Mouse (Mus musculus) midbrain, embryonic 11.5 days (tissue): Measurements from ENCODE around the gene 1700109H08Rik. TPM values are rescaled to one million over a fixed set of nuclear protein-coding genes. Genes with fewer than 3 reads are reported as not detected.

Source experiments
- ATAC-seq: fragments of 200-750 bp; cut with Nextera tagmentation; 2 replicates; pipeline ENCODE4 v1.8.0; 2017; ENCODE audit warnings: moderate TSS enrichment, moderate library complexity; ENCODE audit not compliant: low FRiP score
- DNase-seq: peaks from one replicate; pipeline ENCODE4 v3.0.0; 2015; ENCODE audit warnings: low spot score; ENCODE audit errors: missing footprints
- H3K27ac ChIP-seq: fragments of 300-500 bp; sonication (generic); 2 replicates; pipeline ENCODE4 v1.5.1; 2014; ENCODE audit warnings: low read depth, low read length
- H3K27me3 ChIP-seq: fragments of 300-500 bp; sonication (generic); 2 replicates; pipeline ENCODE4 v1.6.1; 2014; ENCODE audit warnings: mild to moderate bottlenecking, low read length, moderate library complexity, mixed read lengths; ENCODE audit not compliant: control insufficient read depth, insufficient read depth
- H3K36me3 ChIP-seq: fragments of 300-500 bp; sonication (generic); 2 replicates; pipeline ENCODE4 v1.6.1; 2014; ENCODE audit warnings: mild to moderate bottlenecking, low read length, moderate library complexity, mixed read lengths; ENCODE audit not compliant: control insufficient read depth, insufficient read depth
- H3K4me1 ChIP-seq: fragments of 300-500 bp; sonication (generic); 2 replicates; pipeline ENCODE4 v1.6.1; 2014; ENCODE audit warnings: low read length; ENCODE audit not compliant: control insufficient read depth, insufficient read depth
- H3K4me2 ChIP-seq: fragments of 300-500 bp; sonication (generic); 2 replicates; pipeline ENCODE4 v1.6.1; 2014; ENCODE audit warnings: mild to moderate bottlenecking, moderate library complexity
- H3K4me3 ChIP-seq: fragments of 300-500 bp; sonication (generic); 2 replicates; pipeline ENCODE4 v1.5.1; 2014; ENCODE audit warnings: low read depth, low read length
- H3K9ac ChIP-seq: fragments of 300-500 bp; sonication (generic); 2 replicates; pipeline ENCODE4 v1.6.1; 2014; ENCODE audit warnings: low read length
- H3K9me3 ChIP-seq: fragments of 300-500 bp; sonication (generic); 2 replicates; pipeline ENCODE4 v1.6.1; 2016; ENCODE audit warnings: low read length; ENCODE audit not compliant: control insufficient read depth
- WGBS: fragments of 180-500 bp; shearing (Covaris S2); extraction: QIAGEN DNeasy Blood & Tissue Kit; methylation state at CpG from one replicate; pipeline ENCODE4 v1.1.7; 2014; 5-methylcytosine and 5-hydroxymethylcytosine counted together
- polyA plus RNA-seq: library from polyadenylated mRNA; unstranded; fragments of >200 nt; fragmentation: Nextera tagmentation; extraction: Ambion mirVana; gene quantifications from 2 replicates; pipeline ENCODE4 v1.2.1, GENCODE M21; 2014

Gene 1700109H08Rik
- polyA plus RNA-seq, 1 experiment from 2014 or later, result 2.0 TPM

DNA sequence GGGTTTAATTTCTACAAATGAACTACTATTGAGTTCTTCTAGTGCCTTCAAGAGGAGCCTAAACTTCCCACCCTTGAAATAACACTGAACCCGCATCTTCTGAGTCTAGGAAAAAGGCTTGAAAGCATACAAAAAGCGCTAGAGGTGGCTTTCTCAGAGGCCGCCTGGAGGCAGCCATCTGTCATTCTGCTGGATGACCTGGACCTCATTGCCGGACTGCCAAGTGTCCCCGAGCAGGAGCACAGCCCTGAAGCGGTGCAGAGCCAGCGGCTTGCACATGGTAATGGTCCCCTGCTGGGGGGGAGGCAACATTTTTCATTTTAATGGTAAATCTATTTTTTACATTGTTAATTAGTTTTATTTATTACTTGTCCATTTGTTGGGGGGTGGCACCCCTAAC is 49.1 kb downstream of the 1700109H08Rik start:
- 91% methylated on average over 7 of the region's 7 CpGs for WGBS
- no peaks in the 10 kb centered on the region for H3K4me1 ChIP-seq
- DNase-seq (no peak), ATAC-seq (no peak)
- no peak overlapping the region for H3K4me2 ChIP-seq
- H3K4me3 ChIP-seq, result no peak overlapping the region
- no peaks in the 10 kb centered on the region for H3K27me3 ChIP-seq
- H3K36me3 ChIP-seq, result peaks cover 9% of the 10 kb centered on the region
- no peaks in the 10 kb centered on the region for H3K9me3 ChIP-seq
- H3K27ac ChIP-seq, result no peak overlapping the region
- no peak overlapping the region for H3K9ac ChIP-seq

DNA sequence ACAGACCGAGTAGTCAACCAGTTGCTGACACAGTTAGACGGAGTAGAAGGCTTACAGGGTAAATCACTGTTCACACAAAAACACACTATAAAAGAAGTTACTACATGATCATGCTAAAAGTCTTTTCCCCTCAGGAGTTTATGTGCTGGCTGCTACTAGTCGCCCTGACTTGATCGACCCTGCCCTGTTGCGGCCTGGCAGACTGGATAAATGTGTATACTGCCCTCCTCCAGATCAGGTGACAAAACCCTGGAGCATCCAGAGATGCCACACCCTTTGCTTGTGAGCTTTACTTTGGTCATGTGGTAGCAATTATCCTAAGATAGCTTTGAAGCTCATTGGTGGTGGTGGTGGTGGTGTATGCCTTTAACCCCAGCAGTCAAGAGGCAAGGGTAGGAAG is 58.7 kb downstream of the 1700109H08Rik start:
- Histone ChIP-seq H3K4me1 (no peaks in the 10 kb centered on the region), H3K27ac (no peak overlapping the region), H3K36me3 (peaks cover 4% of the 10 kb centered on the region; the same call in 1 of the 2 replicates), H3K9ac (no peak overlapping the region), H3K9me3 (no peaks in the 10 kb centered on the region), H3K4me2 (no peak overlapping the region), H3K4me3 (no peak overlapping the region), H3K27me3 (no peaks in the 10 kb centered on the region)
- no peak for ATAC-seq
- DNase-seq, result peak; percentile 19
- WGBS, result 91% methylated on average over 5 of the region's 5 CpGs

DNA sequence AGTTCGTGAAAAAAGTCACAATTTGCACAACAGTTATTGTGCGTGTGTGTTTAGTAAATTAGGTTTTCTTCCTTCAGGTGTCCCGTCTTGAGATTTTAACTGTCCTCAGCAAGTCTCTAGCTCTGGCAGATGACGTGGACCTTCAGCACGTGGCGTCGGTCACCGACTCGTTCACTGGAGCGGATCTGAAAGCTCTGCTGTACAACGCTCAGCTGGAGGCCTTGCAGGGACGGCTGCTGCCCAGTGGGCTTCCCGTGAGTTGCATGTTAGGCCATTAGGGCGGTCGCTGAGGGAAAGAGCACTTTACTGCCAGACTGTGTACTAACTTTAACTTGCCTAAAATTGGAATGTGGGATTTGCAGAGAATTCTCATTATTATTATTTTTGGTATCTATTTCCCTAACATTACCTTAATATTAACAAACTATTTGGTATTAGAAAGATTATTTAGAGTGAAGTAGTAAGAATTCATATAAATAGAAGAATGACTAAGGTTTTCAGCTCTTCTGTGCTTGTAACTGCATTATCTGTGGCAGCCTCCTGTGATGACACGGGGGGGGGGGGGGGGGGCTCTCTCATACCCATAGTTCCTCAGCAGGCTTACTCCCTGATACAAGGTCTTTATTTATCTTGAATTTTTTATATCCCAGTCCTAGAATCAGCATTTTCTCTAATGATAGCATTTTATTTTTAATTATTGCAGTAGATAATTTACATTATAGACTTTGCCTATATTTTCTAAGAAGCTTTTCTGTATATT is 60.3 kb downstream of the 1700109H08Rik start:
- no peak overlapping the region for H3K9ac ChIP-seq
- no peaks in the 10 kb centered on the region for H3K9me3 ChIP-seq
- 66% methylated on average over 16 of the region's 16 CpGs for WGBS
- no peaks in the 10 kb centered on the region for H3K27me3 ChIP-seq
- H3K4me2 ChIP-seq, result no peak overlapping the region
- H3K36me3 ChIP-seq, result peaks cover 2% of the 10 kb centered on the region; the same call in 1 of the 2 replicates
- no peak overlapping the region for H3K4me3 ChIP-seq
- ATAC-seq, result no peak
- no peaks in the 10 kb centered on the region for H3K4me1 ChIP-seq
- peak; percentile 78 for DNase-seq
- H3K27ac ChIP-seq, result no peak overlapping the region

DNA sequence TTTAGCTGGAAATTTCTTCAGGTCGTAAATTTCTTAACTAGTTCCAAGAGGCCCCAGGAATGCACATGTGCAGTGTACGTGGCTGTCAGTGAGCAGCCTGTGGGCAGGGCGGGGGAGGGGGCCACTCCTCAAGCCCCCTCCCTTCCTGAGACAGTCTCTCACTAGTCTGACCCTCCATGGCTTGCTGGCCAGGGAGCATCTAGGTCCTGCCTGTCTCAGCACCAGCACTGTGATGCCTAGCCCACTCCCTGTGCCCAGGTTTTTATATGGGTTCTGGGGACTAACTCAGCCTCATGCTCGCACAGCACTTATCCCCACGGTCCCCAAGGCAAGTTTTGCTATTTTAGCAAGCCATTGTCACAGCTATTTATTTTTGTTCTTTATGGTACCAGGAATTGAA is 60.9 kb downstream of the 1700109H08Rik start:
- DNase-seq, result peak; percentile 21
- no peak overlapping the region for H3K9ac ChIP-seq
- H3K27ac ChIP-seq, result no peak overlapping the region
- 88% methylated on average over 5 of the region's 5 CpGs for WGBS
- no peak overlapping the region for H3K4me2 ChIP-seq
- ATAC-seq, result no peak
- H3K4me3 ChIP-seq, result no peak overlapping the region
- no peaks in the 10 kb centered on the region for H3K4me1 ChIP-seq
- H3K36me3 ChIP-seq, result peaks cover 2% of the 10 kb centered on the region; the same call in 1 of the 2 replicates
- no peaks in the 10 kb centered on the region for H3K27me3 ChIP-seq
- H3K9me3 ChIP-seq, result no peaks in the 10 kb centered on the region

DNA sequence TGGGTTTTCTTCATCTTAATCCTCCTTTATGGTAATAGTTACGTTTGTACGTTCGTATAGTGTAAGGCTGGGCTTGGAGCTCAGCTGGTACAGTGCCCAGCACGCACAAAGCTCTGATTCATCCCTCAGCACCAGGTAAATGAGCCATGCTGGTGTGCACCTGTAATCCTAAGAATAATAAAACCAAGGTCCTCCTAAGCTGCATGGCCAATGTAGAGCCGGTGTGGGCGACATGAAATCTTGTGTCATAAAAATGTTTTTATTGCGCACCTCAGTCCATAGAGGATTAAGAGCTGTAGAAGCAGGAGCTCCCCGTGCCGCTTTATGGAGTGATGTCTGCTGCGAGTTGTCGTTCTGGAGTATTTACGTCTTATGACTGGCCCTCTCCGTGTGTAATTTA is 61.9 kb downstream of the 1700109H08Rik start:
- no peak for ATAC-seq
- H3K27ac ChIP-seq, result no peak overlapping the region
- no peak overlapping the region for H3K4me2 ChIP-seq
- WGBS, result 96% methylated on average over 13 of the region's 13 CpGs
- no peak overlapping the region for H3K9ac ChIP-seq
- H3K4me3 ChIP-seq, result no peak overlapping the region
- DNase-seq, result peak; percentile 69
- H3K36me3 ChIP-seq, result peaks cover 2% of the 10 kb centered on the region; the same call in 1 of the 2 replicates
- no peaks in the 10 kb centered on the region for H3K9me3 ChIP-seq
- H3K4me1 ChIP-seq, result no peaks in the 10 kb centered on the region
- no peaks in the 10 kb centered on the region for H3K27me3 ChIP-seq

DNA sequence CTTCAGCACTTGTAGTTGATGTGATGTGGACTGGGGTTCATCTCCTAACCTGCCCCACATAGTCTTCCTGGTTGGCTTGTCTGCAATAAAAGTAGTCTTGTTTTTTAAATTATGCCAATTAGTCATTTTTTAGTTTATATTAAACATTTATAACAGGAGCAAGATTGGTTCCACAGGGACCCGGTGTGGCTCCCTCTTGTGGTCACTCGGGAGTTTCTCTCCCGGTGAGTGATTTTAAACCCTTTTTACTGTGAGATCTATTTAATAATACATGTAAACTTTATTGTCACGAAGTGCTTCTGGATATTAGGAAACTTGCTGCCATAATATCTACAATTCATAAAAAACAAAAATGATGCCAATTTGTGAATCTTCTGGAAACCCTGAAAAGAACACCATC is 62.6 kb downstream of the 1700109H08Rik start:
- H3K9ac ChIP-seq, result no peak overlapping the region
- H3K27me3 ChIP-seq, result no peaks in the 10 kb centered on the region
- H3K36me3 ChIP-seq, result peaks cover 2% of the 10 kb centered on the region; the same call in 1 of the 2 replicates
- peak; percentile 83 for DNase-seq
- 77% methylated on average over 4 of the region's 4 CpGs for WGBS
- H3K4me1 ChIP-seq, result no peaks in the 10 kb centered on the region
- no peak overlapping the region for H3K4me2 ChIP-seq
- no peak for ATAC-seq
- H3K4me3 ChIP-seq, result no peak overlapping the region
- no peaks in the 10 kb centered on the region for H3K9me3 ChIP-seq
- H3K27ac ChIP-seq, result no peak overlapping the region

Other genes starting within 250 kb of the 1700109H08Rik start
- 13.4 and 15.3 TPM in 2 replicates for gene Cdk6, start 230.1 kb upstream of the 1700109H08Rik start, polyA plus RNA-seq
- gene Fam133b, start 27.7 kb upstream of the 1700109H08Rik start, polyA plus RNA-seq, result 43.0 and 47.3 TPM in 2 replicates
- 13.3 and 13.6 TPM in 2 replicates for gene Pex1, start 24.5 kb downstream of the 1700109H08Rik start, polyA plus RNA-seq
- 13.8 and 15.9 TPM in 2 replicates for gene Rbm48, start 25.0 kb downstream of the 1700109H08Rik start, polyA plus RNA-seq
- gene Tmbim7, start 79.6 kb downstream of the 1700109H08Rik start, polyA plus RNA-seq, result not detected in 2 replicates
- 86.4 and 88.8 TPM in 2 replicates for gene Gatad1, start 85.6 kb downstream of the 1700109H08Rik start, polyA plus RNA-seq
- gene Ankib1, start 231.4 kb downstream of the 1700109H08Rik start, polyA plus RNA-seq, result 15.0 and 15.9 TPM in 2 replicates
- gene Krit1, start 231.6 kb downstream of the 1700109H08Rik start, polyA plus RNA-seq, result 68.0 and 77.8 TPM in 2 replicates